Mouse (Mus musculus) MEL (cell line): ENCODE measurements at regions not wholly inside any gene's neighbourhood (a gene's known extent, or its start where the extent isn't known, plus 50 kb on each side); places are given as distances from the start of the nearest gene placed in this dataset.

ENCODE experiments used
- BHLHE40 ChIP-seq: IDR thresholded peaks from 2 replicates; pipeline ENCODE4 v1.6.1; 2012; ENCODE audit warnings: low read depth, mild to moderate bottlenecking, inconsistent platforms, low read length, improper control_type of control experiment, borderline replicate concordance
- CTCF ChIP-seq, 3 experiments: IDR thresholded peaks in 2 of 3; conservative IDR thresholded peaks in 1 of 3; 2 replicates each; pipeline ENCODE4 v1.5.1; 2011 to 2012; ENCODE audit warnings: low read length in 3 of 3, low read depth in 2 of 3, mild to moderate bottlenecking in 2 of 3, improper control_type of control experiment in 1 of 3, inconsistent platforms in 1 of 3, mixed read lengths in 1 of 3, moderate library complexity in 1 of 3; ENCODE audit not compliant: control insufficient read depth in 1 of 3, insufficient read depth in 1 of 3, poor library complexity in 1 of 3, severe bottlenecking in 1 of 3
- GATA1 ChIP-seq: IDR thresholded peaks from 2 replicates; pipeline ENCODE4 v1.6.1; 2011; ENCODE audit warnings: low read depth, low read length, improper control_type of control experiment
- MAFK ChIP-seq: IDR thresholded peaks from 2 replicates; pipeline ENCODE4 v1.6.1; 2011; ENCODE audit warnings: low read depth, mild to moderate bottlenecking, low read length, improper control_type of control experiment, borderline replicate concordance
- MAX ChIP-seq: IDR thresholded peaks from 2 replicates; pipeline ENCODE4 v1.6.1; 2011; ENCODE audit warnings: low read length, improper control_type of control experiment
- MXI1 ChIP-seq: IDR thresholded peaks from 2 replicates; pipeline ENCODE4 v1.6.1; 2011; ENCODE audit warnings: mild to moderate bottlenecking, low read depth, low read length, improper control_type of control experiment
- POLR2A ChIP-seq, 2 experiments: IDR thresholded peaks; 2 replicates each; pipeline ENCODE4 v1.6.1; 2011 to 2012; ENCODE audit warnings: low read length in 2 of 2, mild to moderate bottlenecking in 2 of 2, control low read depth in 1 of 2, improper control_type of control experiment in 1 of 2, low read depth in 1 of 2, moderate library complexity in 1 of 2; ENCODE audit not compliant: control insufficient read depth in 1 of 2, insufficient read depth in 1 of 2, poor library complexity in 1 of 2
- RCOR1 ChIP-seq: IDR thresholded peaks from 2 replicates; pipeline ENCODE4 v1.6.1; 2012; ENCODE audit warnings: low read depth, mild to moderate bottlenecking, inconsistent platforms, low read length, improper control_type of control experiment
- TBP ChIP-seq: IDR thresholded peaks from 2 replicates; pipeline ENCODE4 v1.8.0; 2011; ENCODE audit warnings: low read depth, low read length, improper control_type of control experiment
- USF1 ChIP-seq: IDR thresholded peaks from 2 replicates; pipeline ENCODE4 v1.6.1; 2014; ENCODE audit warnings: low read depth, mild to moderate bottlenecking, inconsistent platforms, low read length, improper control_type of control experiment, moderate library complexity
- ZNF384 ChIP-seq: IDR thresholded peaks from 2 replicates; pipeline ENCODE4 v1.6.1; 2012; ENCODE audit warnings: low read depth, mild to moderate bottlenecking, inconsistent platforms, low read length, improper control_type of control experiment

GRCm38 (mm10) chr2:107221544-107221943 is 68.9 kb upstream of the Kcna4 start:
- no peak for TF ChIP-seq ZNF384
- no peak for TF ChIP-seq CTCF (IDR thresholded peaks at IDR 0.05 in 2 of 3, conservative IDR thresholded peaks at IDR 0.05 in 1 of 3; ENCODE audit: control insufficient read depth in 1 of 3, insufficient read depth in 1 of 3, low read depth in 2 of 3, low read length in 3 of 3, poor library complexity in 1 of 3, severe bottlenecking in 1 of 3)
- no peak for TF ChIP-seq MAFK
- no peak for TF ChIP-seq POLR2A (IDR thresholded peaks at IDR 0.05; ENCODE audit: control insufficient read depth in 1 of 2, insufficient read depth in 1 of 2, low read depth in 1 of 2, low read length in 2 of 2, poor library complexity in 1 of 2)
- TF ChIP-seq BHLHE40: no peak
- no peak for TF ChIP-seq RCOR1
- no peak for TF ChIP-seq MAX
- TF ChIP-seq MXI1: no peak
- no peak for TF ChIP-seq USF1
- TF ChIP-seq TBP: no peak
- no peak for TF ChIP-seq GATA1
